Mouse (Mus musculus): ENCODE results near the gene Clcn1. TPM values are rescaled to one million over a fixed set of nuclear protein-coding genes. Genes with fewer than 3 reads are reported as not detected.

Gene Clcn1
- total and polyA plus RNA-seq, 2 experiments from 2014 or later = 0.04 to 0.64 TPM

GRCm38 (mm10) chr6:42282865-42283528 lies 3.5 kb upstream of the Clcn1 start:
- H3K4me3 ChIP-seq (ENCODE audit: low read depth, low read length) = no peak overlapping the region
- ATAC-seq (ENCODE audit: insufficient read depth, low read depth) (peak; percentile 66), DNase-seq (ENCODE audit: low spot score) (peak; percentile 13)
- H3K4me2 ChIP-seq (ENCODE audit: low read depth, low read length) = no peak overlapping the region
- WGBS = 41% methylated on average over 5 of the region's 5 CpGs
- H3K9ac ChIP-seq (replicated peaks; ENCODE audit: low read depth, low read length) = no peak overlapping the region
- H3K27ac ChIP-seq (ENCODE audit: low read depth) = peak overlapping the region; percentile 35; the same call in 1 of the 2 replicates
- H3K36me3 ChIP-seq (replicated peaks; ENCODE audit: control insufficient read depth, insufficient read depth, low read length) = peaks cover 54% of the 10 kb centered on the region
- TF ChIP-seq CTCF (IDR thresholded peaks at IDR 0.05; ENCODE audit: low read depth) = no peak
- no peak for TF ChIP-seq EP300 (IDR thresholded peaks at IDR 0.05; ENCODE audit: low read depth)
- H3K9me3 ChIP-seq (replicated peaks; ENCODE audit: control insufficient read depth, low read length) = no peaks in the 10 kb centered on the region
- no peaks in the 10 kb centered on the region for H3K27me3 ChIP-seq (ENCODE audit: control insufficient read depth, insufficient read depth, low read length)
- H3K4me1 ChIP-seq (ENCODE audit: control insufficient read depth, insufficient read depth) = peaks cover 5% of the 10 kb centered on the region; the same call in 1 of the 2 replicates

DNA sequence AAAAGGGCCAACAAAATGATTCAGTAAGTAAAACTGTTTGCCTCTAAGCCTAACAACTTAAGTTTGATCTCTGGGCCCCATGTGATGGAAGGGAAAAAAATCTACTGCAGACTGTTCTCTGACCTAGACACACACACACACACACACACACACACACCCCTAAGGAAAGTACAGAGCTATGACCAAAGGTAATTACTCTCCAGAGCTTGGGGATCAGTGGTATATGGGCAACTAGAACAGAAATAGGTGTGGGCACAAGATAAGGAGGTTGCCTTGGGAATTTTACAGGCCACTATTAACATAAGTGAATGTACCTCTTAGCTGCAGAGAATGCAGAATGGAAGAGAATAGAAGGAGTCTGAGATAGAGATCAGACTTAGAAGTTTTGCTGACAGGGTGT lies 1.1 kb downstream of the Clcn1 start:
- Histone ChIP-seq H3K4me3 (ENCODE audit: low read depth, low read length) (no peak overlapping the region), H3K4me1 (ENCODE audit: control insufficient read depth, insufficient read depth) (peaks cover 5% of the 10 kb centered on the region; the same call in 1 of the 2 replicates), H3K9ac (replicated peaks; ENCODE audit: low read depth, low read length) (no peak overlapping the region), H3K27ac (ENCODE audit: low read depth) (no peak overlapping the region), H3K36me3 (replicated peaks; ENCODE audit: control insufficient read depth, insufficient read depth, low read length) (peaks cover 14% of the 10 kb centered on the region), H3K4me2 (ENCODE audit: low read depth, low read length) (no peak overlapping the region), H3K9me3 (replicated peaks; ENCODE audit: control insufficient read depth, low read length) (no peaks in the 10 kb centered on the region), H3K27me3 (ENCODE audit: control insufficient read depth, insufficient read depth, low read length) (no peaks in the 10 kb centered on the region)
- ATAC-seq (ENCODE audit: insufficient read depth, low read depth) = no peak
- TF ChIP-seq EP300 (IDR thresholded peaks at IDR 0.05; ENCODE audit: low read depth) = no peak
- TF ChIP-seq CTCF (IDR thresholded peaks at IDR 0.05; ENCODE audit: low read depth) = no peak
- no peak for DNase-seq (ENCODE audit: low spot score)

DNA sequence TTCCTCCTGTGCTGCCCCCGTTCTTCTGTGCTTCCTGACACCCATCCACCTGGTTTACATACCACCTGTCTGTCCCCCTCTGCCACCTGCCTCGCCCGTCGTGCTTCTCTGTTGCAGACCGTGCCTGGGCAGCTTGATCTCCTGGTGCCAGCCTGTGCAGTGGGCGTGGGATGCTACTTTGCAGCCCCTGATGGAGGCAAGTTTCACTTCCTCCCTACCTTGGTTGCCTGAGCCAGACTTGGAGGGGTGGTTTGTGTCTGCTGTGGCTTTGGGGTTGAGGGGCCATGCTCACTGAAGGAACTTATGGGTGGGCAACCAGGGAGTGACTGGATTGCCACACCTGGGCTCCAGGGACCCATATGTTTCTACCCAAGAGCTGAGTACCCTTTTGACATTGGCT lies 6.8 kb downstream of the Clcn1 start:
- Histone ChIP-seq H3K4me1 (ENCODE audit: control insufficient read depth, insufficient read depth) (peaks cover 4% of the 10 kb centered on the region; the same call in 1 of the 2 replicates), H3K27ac (ENCODE audit: low read depth) (no peak overlapping the region), H3K9me3 (replicated peaks; ENCODE audit: control insufficient read depth, low read length) (no peaks in the 10 kb centered on the region), H3K27me3 (ENCODE audit: control insufficient read depth, insufficient read depth, low read length) (no peaks in the 10 kb centered on the region), H3K4me3 (ENCODE audit: low read depth, low read length) (no peak overlapping the region), H3K36me3 (replicated peaks; ENCODE audit: control insufficient read depth, insufficient read depth, low read length) (no peaks in the 10 kb centered on the region), H3K4me2 (ENCODE audit: low read depth, low read length) (no peak overlapping the region), H3K9ac (replicated peaks; ENCODE audit: low read depth, low read length) (no peak overlapping the region)
- TF ChIP-seq EP300 (IDR thresholded peaks at IDR 0.05; ENCODE audit: low read depth) = no peak
- TF ChIP-seq CTCF (IDR thresholded peaks at IDR 0.05; ENCODE audit: low read depth) = no peak
- no peak for ATAC-seq (ENCODE audit: insufficient read depth, low read depth)
- 92% methylated on average over 6 of the region's 6 CpGs for WGBS
- no peak for DNase-seq (ENCODE audit: low spot score)

DNA sequence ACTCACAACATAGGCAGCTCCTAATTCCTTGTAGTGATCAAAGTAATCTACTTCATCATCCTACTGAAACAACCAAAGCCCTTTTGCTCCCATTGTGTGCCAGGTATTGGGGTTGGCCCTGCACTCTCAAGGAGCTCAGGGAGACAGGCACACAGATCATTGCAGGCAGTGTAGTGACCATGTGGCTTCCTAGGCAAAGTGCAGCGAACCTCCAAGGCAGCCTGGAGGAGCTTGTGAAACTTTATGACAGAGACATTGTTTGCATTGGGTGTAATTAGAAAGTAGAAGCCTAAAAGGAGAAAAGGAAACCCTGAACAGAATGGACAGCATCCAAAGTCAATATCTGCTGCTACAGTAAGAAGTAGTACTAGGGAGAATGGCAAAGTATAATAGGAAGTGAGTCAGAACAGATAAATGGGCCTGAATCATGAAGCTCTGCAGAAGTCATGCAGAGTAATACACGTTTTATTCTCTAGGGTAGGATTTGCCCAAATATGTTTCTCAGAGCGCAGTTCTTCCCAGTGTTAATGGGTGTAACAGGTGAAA lies 9.1 kb downstream of the Clcn1 start:
- peaks cover 4% of the 10 kb centered on the region; the same call in 1 of the 2 replicates for H3K4me1 ChIP-seq (ENCODE audit: control insufficient read depth, insufficient read depth)
- no peak overlapping the region for H3K4me3 ChIP-seq (ENCODE audit: low read depth, low read length)
- ATAC-seq (ENCODE audit: insufficient read depth, low read depth) (no peak; the same call in 1 of the 2 replicates), DNase-seq (ENCODE audit: low spot score) (peak; percentile 47)
- no peaks in the 10 kb centered on the region for H3K36me3 ChIP-seq (replicated peaks; ENCODE audit: control insufficient read depth, insufficient read depth, low read length)
- no peak overlapping the region for H3K27ac ChIP-seq (ENCODE audit: low read depth)
- no peak overlapping the region for H3K9ac ChIP-seq (replicated peaks; ENCODE audit: low read depth, low read length)
- no peaks in the 10 kb centered on the region for H3K9me3 ChIP-seq (replicated peaks; ENCODE audit: control insufficient read depth, low read length)
- 48% methylated on average over 3 of the region's 3 CpGs for WGBS
- no peak overlapping the region for H3K4me2 ChIP-seq (ENCODE audit: low read depth, low read length)
- TF ChIP-seq EP300 (IDR thresholded peaks at IDR 0.05; ENCODE audit: low read depth) (no peak), CTCF (IDR thresholded peaks at IDR 0.05; ENCODE audit: low read depth) (no peak)
- H3K27me3 ChIP-seq (ENCODE audit: control insufficient read depth, insufficient read depth, low read length) = no peaks in the 10 kb centered on the region

DNA sequence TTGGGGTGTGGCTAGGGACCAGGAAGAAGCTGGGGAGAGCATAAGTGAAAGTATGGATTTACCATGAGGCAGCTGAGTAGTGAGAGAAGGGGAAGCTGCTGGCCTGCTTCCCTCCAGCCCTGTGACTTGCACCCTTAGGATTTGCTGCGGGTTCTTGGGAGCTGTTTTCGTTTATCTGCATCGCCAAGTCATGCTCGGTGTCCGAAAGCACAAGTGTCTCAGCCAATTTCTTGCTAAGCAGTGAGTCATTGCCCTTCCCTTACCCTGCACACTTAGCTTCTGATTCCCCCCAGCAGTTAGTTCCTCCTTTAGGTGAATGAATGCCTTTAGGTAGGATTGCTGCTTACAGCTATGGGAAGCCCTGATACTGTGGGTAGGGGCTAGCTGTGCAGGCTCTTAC lies 12.9 kb downstream of the Clcn1 start:
- Histone ChIP-seq H3K4me2 (ENCODE audit: low read depth, low read length) (no peak overlapping the region), H3K4me1 (ENCODE audit: control insufficient read depth, insufficient read depth) (peaks cover 4% of the 10 kb centered on the region; the same call in 1 of the 2 replicates), H3K9ac (replicated peaks; ENCODE audit: low read depth, low read length) (no peak overlapping the region), H3K36me3 (replicated peaks; ENCODE audit: control insufficient read depth, insufficient read depth, low read length) (no peaks in the 10 kb centered on the region), H3K9me3 (replicated peaks; ENCODE audit: control insufficient read depth, low read length) (no peaks in the 10 kb centered on the region), H3K27me3 (ENCODE audit: control insufficient read depth, insufficient read depth, low read length) (no peaks in the 10 kb centered on the region), H3K27ac (ENCODE audit: low read depth) (no peak overlapping the region), H3K4me3 (ENCODE audit: low read depth, low read length) (no peak overlapping the region)
- ATAC-seq (ENCODE audit: insufficient read depth, low read depth) (no peak), DNase-seq (ENCODE audit: low spot score) (no peak)
- no peak for TF ChIP-seq EP300 (IDR thresholded peaks at IDR 0.05; ENCODE audit: low read depth)
- no peak for TF ChIP-seq CTCF (IDR thresholded peaks at IDR 0.05; ENCODE audit: low read depth)
- 68% methylated on average over 5 of the region's 5 CpGs for WGBS
